Mouse (Mus musculus) monocyte, adult 2 months (primary cell): ENCODE results near the gene Psmd3.
A peak's percentile ranks its signal among the peaks of the same experiment; 100 is the strongest.
"Not testable (repeated sequence)": the region's sequence is repeated elsewhere in the genome, so short reads cannot be mapped to it uniquely, and the experiment has no call there.

Source experiments
- DNase-seq, 2 experiments: peaks; one replicate each; pipeline ENCODE4 v3.0.0; 2022; ENCODE audit warnings: low spot score in 2 of 2, low read depth in 1 of 2

The Psmd3 gene

GRCm38 (mm10) chr11:98681786-98682745, at the start of gene Psmd3:
TSS of gene Psmd3 (plus strand) at chr11:98682554.
- peak; percentile 93 to 97 for DNase-seq

- not testable (repeated sequence) for DNase-seq
Observed at GRCm38 (mm10) chr11:98635312-98635970, 46.9 kb upstream of the Psmd3 start.

GRCm38 (mm10) chr11:98637501-98637900, 44.9 kb upstream of the Psmd3 start:
- no peak for DNase-seq

- DNase-seq, result no peak
Observed at GRCm38 (mm10) chr11:98640091-98640490, 42.3 kb upstream of the Psmd3 start.

- no peak for DNase-seq
Observed at GRCm38 (mm10) chr11:98644757-98645156, 37.6 kb upstream of the Psmd3 start.

GRCm38 (mm10) chr11:98645946-98646345, 36.4 kb upstream of the Psmd3 start:
- DNase-seq, result no peak

- DNase-seq, result no peak
Observed at GRCm38 (mm10) chr11:98646459-98646858, 35.9 kb upstream of the Psmd3 start, which contains the start of gene Gsdma2. TSS of gene Gsdma2 (plus strand) at chr11:98646759.

- DNase-seq, result peak in 1 of 2 experiments; percentile 25
Observed at GRCm38 (mm10) chr11:98655076-98655475, 27.3 kb upstream of the Psmd3 start.

GRCm38 (mm10) chr11:98660517-98660916, 21.8 kb upstream of the Psmd3 start:
- DNase-seq, result peak; percentile 37 to 50

GRCm38 (mm10) chr11:98664091-98664490, 18.3 kb upstream of the Psmd3 start, which contains the start of gene Gsdma:
TSS of gene Gsdma (plus strand) at chr11:98664351.
- DNase-seq, result no peak

- DNase-seq, result no peak
Observed at GRCm38 (mm10) chr11:98668984-98669383, 13.4 kb upstream of the Psmd3 start.

GRCm38 (mm10) chr11:98671284-98671815, 11.0 kb upstream of the Psmd3 start:
- DNase-seq, result no peak

GRCm38 (mm10) chr11:98671857-98672256, 10.5 kb upstream of the Psmd3 start:
- no peak for DNase-seq

GRCm38 (mm10) chr11:98672482-98672881, 9.9 kb upstream of the Psmd3 start:
- DNase-seq, result no peak

- DNase-seq, result peak in 1 of 2 experiments; percentile 45
Observed at GRCm38 (mm10) chr11:98673136-98673535, 9.2 kb upstream of the Psmd3 start.

- no peak for DNase-seq
Observed at GRCm38 (mm10) chr11:98675829-98676363, 6.5 kb upstream of the Psmd3 start.

GRCm38 (mm10) chr11:98680023-98680422, 2.3 kb upstream of the Psmd3 start:
- DNase-seq, result no peak

- DNase-seq, result not testable (repeated sequence)
Observed at GRCm38 (mm10) chr11:98680595-98680994, 1.8 kb upstream of the Psmd3 start.

- no peak for DNase-seq
Observed at GRCm38 (mm10) chr11:98681186-98681585, 1.2 kb upstream of the Psmd3 start.

- no peak for DNase-seq
Observed at GRCm38 (mm10) chr11:98682811-98683210, 457 bp downstream of the Psmd3 start.

- no peak for DNase-seq
Observed at GRCm38 (mm10) chr11:98685642-98686041, 3.3 kb downstream of the Psmd3 start.
